Mouse (Mus musculus) frontal cortex, adult (tissue): ENCODE data around the gene Syngap1.

Source experiments
- ATAC-seq: cut with Nextera tagmentation; 2 replicates; pipeline ENCODE4 v1.9.2; 2017; ENCODE audit warnings: mild to moderate bottlenecking, moderate library complexity, mixed read lengths; ENCODE audit not compliant: low TSS enrichment

Gene Syngap1

DNA sequence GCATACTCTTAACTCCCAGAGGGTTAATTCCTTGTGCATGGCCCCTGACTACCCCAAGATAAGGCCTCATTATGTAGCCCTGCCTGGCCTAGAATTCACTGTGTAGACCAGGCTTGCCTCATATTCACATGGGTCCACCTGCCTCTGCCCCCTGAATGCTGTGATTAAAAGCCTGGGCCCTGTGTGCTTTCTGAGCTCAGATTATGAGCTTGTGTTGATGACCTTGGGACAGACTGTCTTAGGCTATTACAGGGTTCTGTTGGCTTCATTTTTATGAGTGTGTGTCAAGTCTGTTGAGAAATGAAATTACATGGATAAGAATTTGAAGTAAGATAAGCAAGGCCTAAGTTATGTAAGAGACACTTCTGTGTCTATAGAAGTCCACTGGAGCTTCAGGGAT is 49.5 kb downstream of the Syngap1 start:
- ATAC-seq: no peak

- no peak for ATAC-seq
These were observed 53.4 kb downstream of the Syngap1 start for GRCm38 (mm10) chr17:26994410-26994809.

DNA sequence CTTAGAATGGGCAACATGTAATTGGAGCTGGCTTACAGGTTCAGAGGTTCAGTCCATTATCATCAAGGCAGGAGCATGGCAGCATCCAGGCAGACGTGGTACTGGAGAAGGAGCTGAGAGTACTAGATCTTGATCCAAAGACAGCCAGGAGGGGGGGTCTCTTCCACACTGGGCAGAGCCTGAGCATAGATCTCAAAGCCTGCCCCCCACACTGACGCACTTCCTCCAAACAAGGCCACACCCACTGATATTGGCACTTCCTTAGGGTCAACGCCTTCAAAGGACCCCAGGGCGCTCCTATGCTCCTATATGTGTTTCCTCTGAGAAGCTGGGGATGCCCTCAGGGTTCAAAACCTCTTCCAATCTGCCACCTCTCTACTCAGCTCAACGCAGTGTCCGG is 54.0 kb downstream of the Syngap1 start:
- ATAC-seq: no peak

DNA sequence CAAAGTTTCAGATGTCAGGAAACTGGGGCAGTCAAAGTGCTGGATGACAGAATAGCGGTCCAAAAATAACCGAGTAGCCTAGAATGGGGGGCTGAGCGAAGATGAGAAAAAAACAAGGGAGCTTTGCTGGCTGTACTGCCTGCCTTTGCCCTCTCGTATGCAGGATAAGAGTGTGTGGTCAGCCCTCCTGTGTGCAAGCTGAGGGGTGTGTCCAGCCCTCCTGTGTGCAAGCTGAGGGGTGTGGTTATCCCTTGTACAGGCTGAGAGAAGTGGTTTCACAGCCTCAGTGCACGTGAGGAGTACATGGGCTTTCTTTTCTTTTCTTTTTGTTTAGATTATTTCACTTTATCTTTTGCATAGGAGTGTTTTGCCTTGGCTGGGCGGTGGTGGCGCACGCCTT is 54.5 kb downstream of the Syngap1 start:
- ATAC-seq: peak; percentile 31; the same call in 1 of the 2 replicates

DNA sequence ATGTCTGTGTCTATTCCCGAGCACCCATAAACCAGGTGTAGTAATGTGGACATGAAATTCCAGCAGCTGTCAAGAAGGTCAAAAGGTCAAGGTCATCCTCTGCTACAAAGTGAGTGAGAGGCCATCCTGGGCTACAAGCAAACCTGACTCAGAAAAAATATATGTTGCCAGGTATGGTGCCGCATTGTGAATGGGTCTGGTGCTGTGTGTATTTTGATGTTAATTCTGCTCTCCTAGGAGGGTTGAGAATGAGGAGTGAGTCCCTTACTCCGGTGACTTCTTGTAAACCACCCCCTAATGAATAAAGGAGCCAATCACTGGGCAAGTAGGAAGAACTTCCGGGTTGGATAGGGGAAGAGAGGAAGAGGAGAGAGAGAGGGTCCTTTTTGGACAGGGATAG is 56.6 kb downstream of the Syngap1 start:
- ATAC-seq: no peak

DNA sequence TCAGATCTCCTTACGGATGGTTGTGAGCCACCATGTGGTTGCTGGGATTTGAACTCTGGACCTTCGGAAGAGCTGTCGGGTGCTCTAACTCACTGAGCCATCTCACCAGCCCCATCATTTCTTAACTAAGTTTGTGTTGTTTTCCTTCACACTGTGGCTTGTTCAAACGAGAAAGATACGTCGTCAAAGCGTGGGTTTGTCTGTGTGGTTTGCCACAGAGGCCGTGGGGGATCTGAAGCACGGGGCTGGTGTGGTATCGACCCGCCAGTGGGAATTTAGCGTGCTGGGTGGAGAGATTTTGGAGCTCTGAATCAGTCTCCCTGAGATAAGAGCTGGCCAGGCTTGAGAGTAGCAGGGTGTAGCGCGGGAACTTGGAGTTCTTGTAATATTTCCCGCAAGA is 57.2 kb downstream of the Syngap1 start:
- no peak for ATAC-seq

- peak; percentile 62; the same call in 1 of the 2 replicates for ATAC-seq
These were observed 58.9 kb downstream of the Syngap1 start for GRCm38 (mm10) chr17:26999996-27000395.

DNA sequence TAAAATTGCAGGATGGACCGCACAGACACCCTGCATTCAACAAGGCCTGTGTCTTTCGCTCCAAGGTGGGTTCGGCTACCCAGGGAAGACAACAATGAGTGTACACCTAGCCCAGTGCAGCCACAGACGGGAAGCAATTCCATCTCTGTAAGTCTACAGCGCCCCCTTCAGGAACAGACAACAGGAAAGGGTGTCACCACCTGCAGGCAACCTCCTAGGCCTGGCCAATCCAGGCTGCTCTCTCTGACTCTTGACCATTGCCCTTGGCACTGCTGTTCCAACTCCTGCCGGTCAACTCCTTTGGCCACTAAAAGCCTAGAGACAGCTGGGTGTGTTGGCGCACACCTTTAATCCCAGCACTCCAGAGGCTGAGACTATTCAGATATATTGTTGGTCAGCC is 60.1 kb downstream of the Syngap1 start:
- no peak for ATAC-seq

GRCm38 (mm10) chr17:27001889-27002288 is 60.8 kb downstream of the Syngap1 start:
- ATAC-seq: no peak

- no peak for ATAC-seq
These were observed 63.4 kb downstream of the Syngap1 start for GRCm38 (mm10) chr17:27004431-27004830.

GRCm38 (mm10) chr17:27004903-27005485 is 63.9 kb downstream of the Syngap1 start:
- ATAC-seq: no peak

DNA sequence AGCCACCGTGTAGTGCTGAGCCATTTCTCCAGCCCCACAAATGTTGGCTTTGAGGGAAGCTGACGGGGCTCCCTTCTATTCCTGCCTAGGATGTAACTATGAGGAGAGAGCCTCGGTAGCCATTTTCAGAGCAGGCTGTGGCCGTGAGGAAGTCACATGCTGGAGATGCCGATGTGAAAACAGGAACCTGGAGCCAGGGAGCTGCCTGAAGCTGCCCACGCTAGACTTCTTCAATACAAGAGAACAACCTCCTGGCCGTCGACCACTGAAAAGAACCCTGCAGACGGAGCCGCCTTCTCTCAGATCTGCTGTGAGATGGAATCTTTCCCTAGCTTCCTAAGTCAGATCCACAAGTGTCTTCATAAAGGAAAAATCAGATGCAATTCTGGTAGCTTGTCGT is 64.6 kb downstream of the Syngap1 start:
- peak; percentile 56 for ATAC-seq

DNA sequence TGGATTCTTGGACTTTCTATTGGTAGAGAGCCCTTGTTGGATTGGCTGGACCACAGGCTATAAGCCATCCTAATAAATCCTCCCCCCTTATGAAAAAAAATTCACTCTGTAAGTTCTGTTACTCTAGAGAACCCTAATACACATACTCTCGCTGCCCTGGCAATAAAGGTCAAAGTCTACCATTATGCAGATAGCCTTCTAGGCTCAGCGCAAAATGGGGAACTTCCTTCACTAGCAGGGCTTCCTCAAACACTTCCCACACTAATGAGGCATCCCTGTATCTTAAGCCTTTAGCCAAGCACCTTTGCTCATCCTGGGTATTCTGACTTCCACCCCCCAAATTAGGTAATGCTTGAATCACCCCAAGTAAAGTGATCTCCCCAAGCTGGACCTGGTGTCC is 67.2 kb downstream of the Syngap1 start:
- no peak for ATAC-seq

- ATAC-seq: peak; percentile 20
These were observed 70.1 kb downstream of the Syngap1 start for GRCm38 (mm10) chr17:27011167-27011566.

GRCm38 (mm10) chr17:27011998-27012672 is 71.1 kb downstream of the Syngap1 start:
- ATAC-seq: peak; percentile 39; the same call in 1 of the 2 replicates

DNA sequence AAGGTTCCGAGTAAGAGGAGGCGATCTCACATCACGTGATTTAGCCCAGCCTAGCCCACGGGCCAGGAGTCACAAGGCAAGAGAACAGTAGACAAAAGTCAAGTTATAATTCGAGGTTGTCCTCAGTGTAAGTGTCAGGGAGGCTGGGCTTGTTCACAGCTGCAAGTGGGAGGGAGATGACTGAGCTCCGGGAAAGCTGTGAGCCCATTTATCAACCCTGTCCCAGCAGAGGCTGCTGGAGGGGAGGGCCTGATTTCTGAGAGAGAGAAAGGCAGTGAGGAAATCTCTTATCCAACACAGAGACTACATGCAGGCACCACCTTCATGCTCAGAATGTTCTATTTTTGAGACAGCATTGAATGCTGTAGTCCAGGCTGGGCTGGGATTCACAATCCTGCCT is 71.9 kb downstream of the Syngap1 start:
- ATAC-seq: peak; percentile 76

- ATAC-seq: peak; percentile 36
These were observed 76.8 kb downstream of the Syngap1 start for GRCm38 (mm10) chr17:27017564-27018499.

GRCm38 (mm10) chr17:27018555-27019196 is 77.6 kb downstream of the Syngap1 start:
- ATAC-seq: peak; percentile 12; the same call in 1 of the 2 replicates

- ATAC-seq: no peak
These were observed 80.0 kb downstream of the Syngap1 start for GRCm38 (mm10) chr17:27021076-27021475.

- no peak for ATAC-seq
These were observed 80.7 kb downstream of the Syngap1 start for GRCm38 (mm10) chr17:27021736-27022135.
